Mouse (Mus musculus) limb, embryonic 15.5 days (tissue): ENCODE measurements around the gene Gid8. TPM values are rescaled to one million over a fixed set of nuclear protein-coding genes. Genes with fewer than 3 reads are reported as not detected.
"Not testable (repeated sequence)": the region's sequence is repeated elsewhere in the genome, so short reads cannot be mapped to it uniquely, and the experiment has no call there.

Experiments
- ATAC-seq: fragments of 200-750 bp; cut with Nextera tagmentation; 2 replicates; pipeline ENCODE4 v1.8.0; 2017; ENCODE audit warnings: low read depth, moderate TSS enrichment; ENCODE audit not compliant: insufficient number of reproducible peaks, low FRiP score, low TSS enrichment
- H3K27ac ChIP-seq: fragments of 300-500 bp; sonication (generic); 2 replicates; pipeline ENCODE4 v1.5.1; 2015; ENCODE audit warnings: moderate library complexity, mild to moderate bottlenecking, inconsistent platforms
- H3K27me3 ChIP-seq: fragments of 300-500 bp; sonication (generic); 2 replicates; pipeline ENCODE4 v1.6.1; 2015; ENCODE audit warnings: inconsistent platforms
- H3K36me3 ChIP-seq: fragments of 300-500 bp; sonication (generic); 2 replicates; pipeline ENCODE4 v1.6.1; 2015; ENCODE audit warnings: inconsistent platforms
- H3K4me1 ChIP-seq: fragments of 300-500 bp; sonication (generic); 2 replicates; pipeline ENCODE4 v1.6.1; 2015; ENCODE audit warnings: inconsistent platforms
- H3K4me2 ChIP-seq: fragments of 300-500 bp; sonication (generic); 2 replicates; pipeline ENCODE4 v1.6.1; 2015; ENCODE audit warnings: mild to moderate bottlenecking, inconsistent platforms
- H3K4me3 ChIP-seq: fragments of 300-500 bp; sonication (generic); 2 replicates; pipeline ENCODE4 v1.5.1; 2015; ENCODE audit warnings: mild to moderate bottlenecking, inconsistent platforms
- H3K9ac ChIP-seq: fragments of 300-500 bp; sonication (generic); 2 replicates; pipeline ENCODE4 v1.6.1; 2015; ENCODE audit warnings: inconsistent platforms
- H3K9me3 ChIP-seq: fragments of 300-500 bp; sonication (generic); 2 replicates; pipeline ENCODE4 v1.6.1; 2016; ENCODE audit warnings: inconsistent platforms
- WGBS: fragments of 180-500 bp; shearing (Covaris S2); methylation state at CpG from one replicate; pipeline ENCODE4 v1.1.7; 2015; 5-methylcytosine and 5-hydroxymethylcytosine counted together
- polyA plus RNA-seq: library from polyadenylated mRNA; unstranded; fragments of >200 nt; fragmentation: Nextera tagmentation; extraction: Ambion mirVana; gene quantifications from 2 replicates; pipeline ENCODE4 v1.2.1, GENCODE M21; 2015

Gene Gid8
- polyA plus RNA-seq, 1 experiment from 2014 or later = 76.1 TPM

- H3K27ac ChIP-seq = no peak overlapping the region
- H3K9ac ChIP-seq = peak overlapping the region; percentile 100; the same call in 1 of the 2 replicates
- H3K27me3 ChIP-seq = no peaks in the 10 kb centered on the region
- H3K4me3 ChIP-seq = peak overlapping the region; percentile 99; the same call in 1 of the 2 replicates
- WGBS = 41% methylated on average over 4 of the region's 4 CpGs
- H3K4me1 ChIP-seq = peaks cover 16% of the 10 kb centered on the region
- H3K9me3 ChIP-seq = no peaks in the 10 kb centered on the region
- H3K4me2 ChIP-seq = peak overlapping the region; percentile 54
- H3K36me3 ChIP-seq = peaks cover 20% of the 10 kb centered on the region
- ATAC-seq = no peak
Observed at GRCm38 (mm10) chr2:180711527-180711926, 1.6 kb downstream of the Gid8 start.

- Histone ChIP-seq H3K4me2 (no peak overlapping the region), H3K36me3 (peaks cover 24% of the 10 kb centered on the region), H3K9ac (no peak overlapping the region), H3K27ac (no peak overlapping the region), H3K9me3 (no peaks in the 10 kb centered on the region), H3K27me3 (no peaks in the 10 kb centered on the region), H3K4me3 (no peak overlapping the region), H3K4me1 (peaks cover 16% of the 10 kb centered on the region)
- WGBS = 92% methylated on average over 5 of the region's 5 CpGs
- ATAC-seq = no peak
Observed at GRCm38 (mm10) chr2:180712037-180712689, 2.2 kb downstream of the Gid8 start.

- H3K4me2 ChIP-seq, H3K27me3 ChIP-seq, H3K27ac ChIP-seq, ATAC-seq, H3K9me3 ChIP-seq, H3K4me3 ChIP-seq, H3K9ac ChIP-seq: not testable (repeated sequence)
- 88% methylated on average over 5 of the region's 5 CpGs for WGBS
- peaks cover 10% of the 10 kb centered on the region for H3K4me1 ChIP-seq
- peaks cover 60% of the 10 kb centered on the region for H3K36me3 ChIP-seq
Observed at GRCm38 (mm10) chr2:180722748-180723147, 12.8 kb downstream of the Gid8 start.

- Histone ChIP-seq H3K27me3 (0 out of 2 replicates have a peak, but pooled peaks cover 5% of the 10 kb centered on the region), H3K9me3 (no peaks in the 10 kb centered on the region), H3K4me1 (peaks cover 10% of the 10 kb centered on the region), H3K4me2 (no peak overlapping the region), H3K27ac (no peak overlapping the region), H3K4me3 (no peak overlapping the region), H3K9ac (no peak overlapping the region), H3K36me3 (peaks cover 51% of the 10 kb centered on the region)
- WGBS = 72% methylated on average over 2 of the region's 2 CpGs
- no peak for ATAC-seq
Observed at GRCm38 (mm10) chr2:180723865-180724264, 13.9 kb downstream of the Gid8 start.

GRCm38 (mm10) chr2:180724585-180725413, 14.9 kb downstream of the Gid8 start, which contains the start of gene Slc17a9:
TSS of gene Slc17a9 (plus strand) at chr2:180725263.
- Histone ChIP-seq H3K27ac (no peak within 1 kb of the TSS), H3K4me1 (peaks cover 10% of the 10 kb centered on the region), H3K36me3 (peaks cover 43% of the 10 kb centered on the region), H3K27me3 (0 out of 2 replicates have a peak, but pooled peaks cover 5% of the 10 kb centered on the region), H3K9me3 (no peaks in the 10 kb centered on the region), H3K4me3 (peak within 1 kb of the TSS; percentile 20), H3K4me2 (peak within 1 kb of the TSS; percentile 39), H3K9ac (no peak within 1 kb of the TSS)
- peak; percentile 36; the same call in 1 of the 2 replicates for ATAC-seq
- WGBS = 6% methylated on average over 18 of the region's 18 CpGs

GRCm38 (mm10) chr2:180725414-180725778, 15.5 kb downstream of the Gid8 start:
- Histone ChIP-seq H3K36me3 (peaks cover 38% of the 10 kb centered on the region), H3K27me3 (0 out of 2 replicates have a peak, but pooled peaks cover 5% of the 10 kb centered on the region), H3K4me1 (peaks cover 10% of the 10 kb centered on the region), H3K9ac (no peak overlapping the region), H3K4me2 (peak overlapping the region; percentile 39), H3K4me3 (peak overlapping the region; percentile 20), H3K27ac (no peak overlapping the region), H3K9me3 (no peaks in the 10 kb centered on the region)
- 9% methylated on average over 6 of the region's 6 CpGs for WGBS
- ATAC-seq = no peak

GRCm38 (mm10) chr2:180725856-180726629, 16.1 kb downstream of the Gid8 start:
- no peak for ATAC-seq
- 24% methylated on average over 8 of the region's 8 CpGs for WGBS
- Histone ChIP-seq H3K4me2 (peak overlapping the region; percentile 39; the same call in 1 of the 2 replicates), H3K4me1 (peaks cover 10% of the 10 kb centered on the region), H3K27me3 (0 out of 2 replicates have a peak, but pooled peaks cover 5% of the 10 kb centered on the region), H3K4me3 (peak overlapping the region; percentile 20; the same call in 1 of the 2 replicates), H3K27ac (no peak overlapping the region), H3K9me3 (no peaks in the 10 kb centered on the region), H3K36me3 (peaks cover 32% of the 10 kb centered on the region), H3K9ac (no peak overlapping the region)

GRCm38 (mm10) chr2:180726658-180727442, 16.9 kb downstream of the Gid8 start:
- Histone ChIP-seq H3K4me3 (no peak overlapping the region), H3K4me1 (peaks cover 10% of the 10 kb centered on the region), H3K27me3 (0 out of 2 replicates have a peak, but pooled peaks cover 5% of the 10 kb centered on the region), H3K9me3 (no peaks in the 10 kb centered on the region), H3K36me3 (peaks cover 24% of the 10 kb centered on the region), H3K9ac (no peak overlapping the region), H3K27ac (no peak overlapping the region), H3K4me2 (no peak overlapping the region)
- ATAC-seq = no peak
- 73% methylated on average over 6 of the region's 6 CpGs for WGBS

GRCm38 (mm10) chr2:180727613-180728021, 17.7 kb downstream of the Gid8 start:
- Histone ChIP-seq H3K4me3 (no peak overlapping the region), H3K4me2 (no peak overlapping the region), H3K9ac (no peak overlapping the region), H3K27ac (no peak overlapping the region), H3K36me3 (peaks cover 16% of the 10 kb centered on the region), H3K9me3 (no peaks in the 10 kb centered on the region), H3K27me3 (0 out of 2 replicates have a peak, but pooled peaks cover 5% of the 10 kb centered on the region), H3K4me1 (peaks cover 10% of the 10 kb centered on the region)
- no peak for ATAC-seq
- WGBS = 61% methylated on average over 4 of the region's 4 CpGs

GRCm38 (mm10) chr2:180731036-180731435, 21.1 kb downstream of the Gid8 start:
- Histone ChIP-seq H3K9ac (no peak overlapping the region), H3K4me1 (no peaks in the 10 kb centered on the region), H3K27me3 (0 out of 2 replicates have a peak, but pooled peaks cover 5% of the 10 kb centered on the region), H3K36me3 (no peaks in the 10 kb centered on the region), H3K27ac (no peak overlapping the region), H3K4me2 (no peak overlapping the region), H3K9me3 (no peaks in the 10 kb centered on the region), H3K4me3 (no peak overlapping the region)
- WGBS = 60% methylated on average over 3 of the region's 3 CpGs
- ATAC-seq = no peak

- Histone ChIP-seq H3K9ac (no peak overlapping the region), H3K4me1 (no peaks in the 10 kb centered on the region), H3K27ac (no peak overlapping the region), H3K9me3 (no peaks in the 10 kb centered on the region), H3K27me3 (0 out of 2 replicates have a peak, but pooled peaks cover 5% of the 10 kb centered on the region), H3K4me3 (no peak overlapping the region), H3K4me2 (no peak overlapping the region), H3K36me3 (no peaks in the 10 kb centered on the region)
- WGBS = 62% methylated on average over 6 of the region's 6 CpGs
- no peak for ATAC-seq
Observed at GRCm38 (mm10) chr2:180731984-180732383, 22.1 kb downstream of the Gid8 start.
